Mouse (Mus musculus) macrophage (primary cell): ENCODE results near the gene Xrcc5. TPM values are rescaled to one million over a fixed set of nuclear protein-coding genes. Genes with fewer than 3 reads are reported as not detected.

Experiments used
- H3K27ac ChIP-seq: fragments of 350-480 bp; formaldehyde crosslinking; 2 replicates; pipeline ENCODE4 v1.9.0; 2021
- H3K36me3 ChIP-seq: fragments of 350-480 bp; formaldehyde crosslinking; 2 replicates; pipeline ENCODE4 v1.9.0; 2021; ENCODE audit errors: inconsistent target
- H3K4me3 ChIP-seq: fragments of 350-480 bp; formaldehyde crosslinking; 2 replicates; pipeline ENCODE4 v1.9.0; 2021; ENCODE audit errors: inconsistent target
- H3K79me2 ChIP-seq: fragments of 350-480 bp; formaldehyde crosslinking; 2 replicates; pipeline ENCODE4 v1.9.0; 2021; ENCODE audit errors: inconsistent target
- WGBS: methylation state at CpG from one replicate; pipeline ENCODE4 v1.1.7; 2026; ENCODE audit warnings: inconsistent platforms; ENCODE audit not compliant: missing documents; 5-methylcytosine and 5-hydroxymethylcytosine counted together
- polyA plus RNA-seq: library from polyadenylated mRNA; stranded (reverse); fragments of 250-400 nt; gene quantifications from 3 replicates; pipeline ENCODE4 v1.2.4, GENCODE M21; 2018; ENCODE audit warnings: inconsistent platforms

Xrcc5 gene
- polyA plus RNA-seq, 1 experiment from 2014 or later: 0.26 TPM

- no peak overlapping the region for H3K4me3 ChIP-seq
- WGBS: 70% methylated on average over 2 of the region's 3 CpGs
- H3K79me2 ChIP-seq: no peaks in the 10 kb centered on the region
- H3K36me3 ChIP-seq: no peaks in the 10 kb centered on the region
- no peak overlapping the region for H3K27ac ChIP-seq
Measured at GRCm38 (mm10) chr1:72306241-72306640, 980 bp upstream of the Xrcc5 start.

- WGBS: 2% methylated on average over 11 of the region's 11 CpGs
- Histone ChIP-seq H3K27ac (no peak overlapping the region), H3K4me3 (peak overlapping the region; percentile 37; the same call in 1 of the 2 replicates), H3K79me2 (no peaks in the 10 kb centered on the region), H3K36me3 (no peaks in the 10 kb centered on the region)
Measured at GRCm38 (mm10) chr1:72306679-72307181, 491 bp upstream of the Xrcc5 start.

GRCm38 (mm10) chr1:72308919-72309318 is 1.7 kb downstream of the Xrcc5 start:
- Histone ChIP-seq H3K27ac (no peak overlapping the region), H3K4me3 (no peak overlapping the region), H3K36me3 (no peaks in the 10 kb centered on the region), H3K79me2 (no peaks in the 10 kb centered on the region)
- 75% methylated on average over 4 of the region's 4 CpGs for WGBS

- Histone ChIP-seq H3K79me2 (no peaks in the 10 kb centered on the region), H3K27ac (no peak overlapping the region), H3K36me3 (no peaks in the 10 kb centered on the region), H3K4me3 (no peak overlapping the region)
- WGBS: 93% methylated on average over 6 of the region's 6 CpGs
Measured at GRCm38 (mm10) chr1:72309744-72310424, 2.7 kb downstream of the Xrcc5 start.

GRCm38 (mm10) chr1:72312701-72313398 is 5.6 kb downstream of the Xrcc5 start:
- Histone ChIP-seq H3K79me2 (no peaks in the 10 kb centered on the region), H3K27ac (no peak overlapping the region), H3K36me3 (no peaks in the 10 kb centered on the region), H3K4me3 (no peak overlapping the region)
- WGBS: 92% methylated on average over 8 of the region's 9 CpGs

- no peaks in the 10 kb centered on the region for H3K79me2 ChIP-seq
- H3K27ac ChIP-seq: no peak overlapping the region
- H3K4me3 ChIP-seq: no peak overlapping the region
- WGBS: 76% methylated on average over 5 of the region's 5 CpGs
- no peaks in the 10 kb centered on the region for H3K36me3 ChIP-seq
Measured at GRCm38 (mm10) chr1:72313399-72314039, 6.3 kb downstream of the Xrcc5 start.

- H3K79me2 ChIP-seq: no peaks in the 10 kb centered on the region
- 97% methylated on average over 4 of the region's 4 CpGs for WGBS
- no peak overlapping the region for H3K27ac ChIP-seq
- H3K4me3 ChIP-seq: no peak overlapping the region
- H3K36me3 ChIP-seq: no peaks in the 10 kb centered on the region
Measured at GRCm38 (mm10) chr1:72315447-72315846, 8.2 kb downstream of the Xrcc5 start.

GRCm38 (mm10) chr1:72316409-72316808 is 9.2 kb downstream of the Xrcc5 start:
- H3K79me2 ChIP-seq: no peaks in the 10 kb centered on the region
- H3K4me3 ChIP-seq: no peak overlapping the region
- 92% methylated on average over 8 of the region's 8 CpGs for WGBS
- H3K27ac ChIP-seq: no peak overlapping the region
- no peaks in the 10 kb centered on the region for H3K36me3 ChIP-seq

GRCm38 (mm10) chr1:72316901-72317300 is 9.7 kb downstream of the Xrcc5 start:
- H3K36me3 ChIP-seq: no peaks in the 10 kb centered on the region
- H3K79me2 ChIP-seq: no peaks in the 10 kb centered on the region
- WGBS: 90% methylated on average over 7 of the region's 7 CpGs
- no peak overlapping the region for H3K4me3 ChIP-seq
- no peak overlapping the region for H3K27ac ChIP-seq

GRCm38 (mm10) chr1:72320759-72321158 is 13.5 kb downstream of the Xrcc5 start:
- Histone ChIP-seq H3K79me2 (no peaks in the 10 kb centered on the region), H3K36me3 (no peaks in the 10 kb centered on the region)

GRCm38 (mm10) chr1:72323248-72323647 is 16.0 kb downstream of the Xrcc5 start:
- H3K4me3 ChIP-seq: no peak overlapping the region
- WGBS: 87% methylated on average over 4 of the region's 4 CpGs
- H3K36me3 ChIP-seq: no peaks in the 10 kb centered on the region
- no peaks in the 10 kb centered on the region for H3K79me2 ChIP-seq
- H3K27ac ChIP-seq: no peak overlapping the region

More at GRCm38 (mm10) chr1:72320759-72321158, 13.5 kb downstream of the Xrcc5 start:
- 52% methylated on average over 5 of the region's 5 CpGs for WGBS
- H3K27ac ChIP-seq: no peak overlapping the region
- no peak overlapping the region for H3K4me3 ChIP-seq

GRCm38 (mm10) chr1:72326162-72326821 is 19.1 kb downstream of the Xrcc5 start:
- H3K4me3 ChIP-seq: no peak overlapping the region
- H3K27ac ChIP-seq: no peak overlapping the region
- H3K36me3 ChIP-seq: no peaks in the 10 kb centered on the region
- no peaks in the 10 kb centered on the region for H3K79me2 ChIP-seq
- 84% methylated on average over 11 of the region's 11 CpGs for WGBS

- Histone ChIP-seq H3K27ac (no peak overlapping the region), H3K4me3 (no peak overlapping the region), H3K79me2 (no peaks in the 10 kb centered on the region), H3K36me3 (no peaks in the 10 kb centered on the region)
- WGBS: 94% methylated on average over 11 of the region's 11 CpGs
Measured at GRCm38 (mm10) chr1:72334807-72335206, 27.6 kb downstream of the Xrcc5 start.

GRCm38 (mm10) chr1:72336780-72337179 is 29.6 kb downstream of the Xrcc5 start:
- WGBS: 91% methylated on average over 8 of the region's 8 CpGs
- Histone ChIP-seq H3K36me3 (no peaks in the 10 kb centered on the region), H3K4me3 (no peak overlapping the region), H3K79me2 (no peaks in the 10 kb centered on the region), H3K27ac (no peak overlapping the region)
